ENCODE assay signal across 9 mouse cellular contexts in the genomic region with DNA sequence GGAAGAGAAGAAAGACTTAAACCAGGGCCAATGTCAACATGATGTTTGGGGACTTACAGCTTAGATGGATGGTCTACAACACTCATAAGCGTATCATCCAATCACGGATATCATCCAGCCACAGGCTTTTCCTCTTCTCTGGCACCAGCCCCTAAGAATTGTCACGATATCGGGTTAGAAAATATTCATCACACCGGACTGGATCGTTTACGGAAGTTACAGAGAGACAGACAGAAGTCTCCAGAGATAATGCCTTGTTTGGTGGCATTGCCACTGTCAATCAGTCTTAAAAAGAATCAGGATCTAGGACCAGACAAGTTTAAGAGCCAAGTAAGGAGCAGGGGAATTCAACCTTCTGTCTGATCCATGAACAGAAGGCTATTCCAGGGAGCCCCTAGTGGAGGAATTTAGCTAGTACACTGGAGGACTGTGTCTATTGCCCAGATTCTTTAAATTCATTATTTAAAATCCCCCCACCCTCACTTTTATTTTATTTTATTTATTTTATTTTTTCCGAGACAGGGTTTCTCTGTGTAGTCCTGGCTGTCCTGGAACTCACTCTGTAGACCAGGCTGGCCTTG.
A peak's percentile ranks its signal among the peaks of the same experiment; 100 is the strongest.
DNase-seq lines count a peak whose midpoint lies in the region; ATAC-seq and TF ChIP-seq lines count a peak whose summit lies in the region.
"Had no signal": no experiment of that assay in that cellular context is flagged by ENCODE, and none has a peak within 500 bp of the region (broad histone marks: within the 10 kb centered on the region; RNA-seq: fewer than 3 reads in every experiment).

No protein-coding gene starts in this region.

- TF ChIP-seq POLR2A in thymus, adult 2 months (IDR thresholded peaks at IDR 0.05; ENCODE audit: control insufficient read depth, extremely low read depth, insufficient read depth, low read length, poor library complexity), result no peak

- 85% methylated on average over 8 of the region's 8 CpGs for WGBS in intestine, postnatal 0 days
- 82% methylated on average over 8 of the region's 8 CpGs for WGBS in intestine, embryonic 16.5 days
- WGBS in midbrain, embryonic 14.5 days, result 87% methylated on average over 8 of the region's 8 CpGs
- 89% methylated on average over 8 of the region's 8 CpGs for WGBS in midbrain, embryonic 13.5 days
- 87% methylated on average over 8 of the region's 8 CpGs for WGBS in thymus, adult 2 months

- H3K9me3 ChIP-seq in intestine, postnatal 0 days (ENCODE audit: control insufficient read depth), result no peaks in the 10 kb centered on the region
- no peaks in the 10 kb centered on the region for H3K9me3 ChIP-seq in intestine, embryonic 16.5 days (ENCODE audit: control insufficient read depth, low read length)
- no peaks in the 10 kb centered on the region for H3K9me3 ChIP-seq in midbrain, embryonic 14.5 days (ENCODE audit: control insufficient read depth, low read length)
- no peaks in the 10 kb centered on the region for H3K9me3 ChIP-seq in midbrain, embryonic 13.5 days

- H3K4me3 ChIP-seq in intestine, postnatal 0 days (ENCODE audit: low read depth, low read length), result no peak overlapping the region
- H3K4me3 ChIP-seq in intestine, embryonic 16.5 days (ENCODE audit: low read length), result no peak overlapping the region
- no peak overlapping the region for H3K4me3 ChIP-seq in midbrain, embryonic 14.5 days (replicated peaks; ENCODE audit: low read depth, low read length)
- no peak overlapping the region for H3K4me3 ChIP-seq in midbrain, embryonic 13.5 days (replicated peaks)
- H3K4me3 ChIP-seq in thymus, adult 2 months (ENCODE audit: control insufficient read depth, insufficient read depth, low read length), result no peak overlapping the region

- H3K4me2 ChIP-seq in intestine, postnatal 0 days (replicated peaks; ENCODE audit: low read depth), result no peak overlapping the region
- no peak overlapping the region for H3K4me2 ChIP-seq in intestine, embryonic 16.5 days (ENCODE audit: low read depth, low read length)
- no peak overlapping the region for H3K4me2 ChIP-seq in midbrain, embryonic 14.5 days (ENCODE audit: low read length)
- no peak overlapping the region for H3K4me2 ChIP-seq in midbrain, embryonic 13.5 days (replicated peaks)
- H3K4me2 ChIP-seq: hindbrain, embryonic 14.5 days had no signal

- no peaks in the 10 kb centered on the region for H3K36me3 ChIP-seq in intestine, postnatal 0 days (ENCODE audit: control insufficient read depth, insufficient read depth)
- H3K36me3 ChIP-seq in intestine, embryonic 16.5 days (ENCODE audit: control insufficient read depth, insufficient read depth, low read length), result no peaks in the 10 kb centered on the region
- H3K36me3 ChIP-seq in midbrain, embryonic 14.5 days (ENCODE audit: control insufficient read depth, insufficient read depth, low read length), result no peaks in the 10 kb centered on the region
- H3K36me3 ChIP-seq in midbrain, embryonic 13.5 days, result no peaks in the 10 kb centered on the region
- H3K36me3 ChIP-seq in thymus, adult 2 months (ENCODE audit: control insufficient read depth, insufficient read depth, low read length), result no peaks in the 10 kb centered on the region

- peak; percentile 47 for DNase-seq in midbrain, embryonic 14.5 days
- DNase-seq in brain, adult 2 months (ENCODE audit: low read depth, low spot score), result peak; percentile 36
- DNase-seq in thymus, postnatal 36 days, result no peak
- DNase-seq in thymus, adult 2 months, result no peak
- DNase-seq: cerebellum, adult 11-12 months had no signal

- H3K27ac ChIP-seq in intestine, postnatal 0 days (ENCODE audit: low read depth, low read length), result no peak overlapping the region
- no peak overlapping the region for H3K27ac ChIP-seq in intestine, embryonic 16.5 days (ENCODE audit: low read length)
- H3K27ac ChIP-seq in midbrain, embryonic 14.5 days (replicated peaks; ENCODE audit: low read depth, low read length), result no peak overlapping the region
- H3K27ac ChIP-seq in midbrain, embryonic 13.5 days, result no peak overlapping the region
- no peak overlapping the region for H3K27ac ChIP-seq in thymus, adult 2 months (ENCODE audit: control insufficient read depth, insufficient read depth, low read length)
- H3K27ac ChIP-seq: hindbrain, embryonic 14.5 days had no signal

- no peaks in the 10 kb centered on the region for H3K27me3 ChIP-seq in intestine, postnatal 0 days (replicated peaks; ENCODE audit: control insufficient read depth, insufficient read depth, low read length)
- H3K27me3 ChIP-seq in intestine, embryonic 16.5 days (replicated peaks; ENCODE audit: control insufficient read depth, insufficient read depth, low read length), result no peaks in the 10 kb centered on the region
- no peaks in the 10 kb centered on the region for H3K27me3 ChIP-seq in midbrain, embryonic 14.5 days (ENCODE audit: control insufficient read depth, insufficient read depth, low read length)
- H3K27me3 ChIP-seq in midbrain, embryonic 13.5 days, result no peaks in the 10 kb centered on the region
- no peaks in the 10 kb centered on the region for H3K27me3 ChIP-seq in thymus, adult 2 months (ENCODE audit: control insufficient read depth, insufficient read depth, low read length)

- peak; percentile 68 for TF ChIP-seq CTCF in intestine, postnatal 0 days (IDR thresholded peaks at IDR 0.05; ENCODE audit: low read depth)
- no peak for TF ChIP-seq CTCF in thymus, adult 2 months (IDR thresholded peaks at IDR 0.05; ENCODE audit: borderline replicate concordance, control insufficient read depth, extremely low read depth, insufficient read depth, low read length, poor library complexity)

- no peak for ATAC-seq in intestine, postnatal 0 days
- no peak for ATAC-seq in intestine, embryonic 16.5 days
- ATAC-seq in midbrain, embryonic 14.5 days (ENCODE audit: low FRiP score, low TSS enrichment), result no peak
- no peak for ATAC-seq in midbrain, embryonic 13.5 days

- H3K4me1 ChIP-seq in intestine, postnatal 0 days (replicated peaks; ENCODE audit: control insufficient read depth, insufficient read depth, low read length), result no peaks in the 10 kb centered on the region
- no peaks in the 10 kb centered on the region for H3K4me1 ChIP-seq in intestine, embryonic 16.5 days (ENCODE audit: control insufficient read depth, insufficient read depth, low read length)
- no peaks in the 10 kb centered on the region for H3K4me1 ChIP-seq in midbrain, embryonic 14.5 days (ENCODE audit: control insufficient read depth, insufficient read depth, low read length)
- H3K4me1 ChIP-seq in midbrain, embryonic 13.5 days (replicated peaks), result no peaks in the 10 kb centered on the region
- no peaks in the 10 kb centered on the region for H3K4me1 ChIP-seq in thymus, adult 2 months (replicated peaks; ENCODE audit: control insufficient read depth, insufficient read depth, low read length)

- no peak overlapping the region for H3K9ac ChIP-seq in intestine, postnatal 0 days (ENCODE audit: low read depth, low read length)
- no peak overlapping the region for H3K9ac ChIP-seq in intestine, embryonic 16.5 days (ENCODE audit: low read depth, low read length)
- H3K9ac ChIP-seq in midbrain, embryonic 14.5 days (replicated peaks; ENCODE audit: low read length), result no peak overlapping the region
- no peak overlapping the region for H3K9ac ChIP-seq in midbrain, embryonic 13.5 days (replicated peaks)
- H3K9ac ChIP-seq: hindbrain, embryonic 14.5 days had no signal

Comparison
In these comparisons a context has a peak if more than half of its experiments do, and no peak if none do; other contexts are left out.
1. DNase-seq: peak in midbrain, embryonic 14.5 days (single experiment) and brain, adult 2 months (single experiment); none in thymus, postnatal 36 days (0 of 2) and thymus, adult 2 months (single experiment).